Mouse (Mus musculus): ENCODE data around the gene Dlgap4. TPM values are rescaled to one million over a fixed set of nuclear protein-coding genes. Genes with fewer than 3 reads are reported as not detected.

Dlgap4 gene
- polyA plus RNA-seq, 1 experiment from 2014 or later: 234 TPM

- no peak overlapping the region for H3K27ac ChIP-seq
- H3K36me3 ChIP-seq (ENCODE audit: poor library complexity, severe bottlenecking): no peaks in the 10 kb centered on the region
- no peak overlapping the region for H3K4me2 ChIP-seq
- no peaks in the 10 kb centered on the region for H3K9me3 ChIP-seq (replicated peaks)
- no peak for ATAC-seq
- H3K9ac ChIP-seq: no peak overlapping the region
- H3K4me1 ChIP-seq: peaks cover 11% of the 10 kb centered on the region
- no peak overlapping the region for H3K4me3 ChIP-seq
- H3K27me3 ChIP-seq: peaks cover 15% of the 10 kb centered on the region
- WGBS: 55% methylated on average over 5 of the region's 5 CpGs
These were observed 7.9 kb downstream of the Dlgap4 start for GRCm38 (mm10) chr2:156621449-156621848.

- WGBS: 86% methylated on average over 6 of the region's 6 CpGs
- Histone ChIP-seq H3K9me3 (replicated peaks) (no peaks in the 10 kb centered on the region), H3K9ac (no peak overlapping the region), H3K36me3 (ENCODE audit: poor library complexity, severe bottlenecking) (no peaks in the 10 kb centered on the region), H3K4me1 (peaks cover 8% of the 10 kb centered on the region), H3K27me3 (peaks cover 7% of the 10 kb centered on the region), H3K27ac (no peak overlapping the region), H3K4me3 (no peak overlapping the region), H3K4me2 (no peak overlapping the region)
- no peak for ATAC-seq
These were observed 8.7 kb downstream of the Dlgap4 start for GRCm38 (mm10) chr2:156622192-156622591.

DNA sequence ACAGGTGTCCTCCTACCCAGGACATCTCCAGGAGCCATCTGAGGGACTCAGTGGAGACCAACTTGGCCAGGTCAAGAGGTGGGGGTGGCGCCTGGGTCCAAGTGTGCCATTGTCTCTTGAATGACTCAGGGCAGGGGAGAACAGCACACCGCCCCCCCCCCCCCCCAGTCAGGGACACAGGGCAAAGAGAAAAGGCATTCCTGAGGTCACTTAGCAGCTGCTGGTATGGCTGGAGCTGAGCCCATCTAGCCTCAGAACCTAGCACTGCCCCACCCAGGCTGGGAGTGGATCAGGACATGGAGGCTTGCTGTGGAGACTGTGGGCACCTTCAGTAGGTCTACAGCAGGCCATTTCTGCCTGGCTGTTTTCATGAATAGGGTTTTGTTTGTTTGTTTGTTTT, 9.7 kb downstream of the Dlgap4 start:
- WGBS: 93% methylated on average over 2 of the region's 2 CpGs
- no peaks in the 10 kb centered on the region for H3K36me3 ChIP-seq (ENCODE audit: poor library complexity, severe bottlenecking)
- no peak overlapping the region for H3K4me2 ChIP-seq
- no peaks in the 10 kb centered on the region for H3K27me3 ChIP-seq
- H3K9ac ChIP-seq: no peak overlapping the region
- H3K27ac ChIP-seq: no peak overlapping the region
- no peak overlapping the region for H3K4me3 ChIP-seq
- no peak for ATAC-seq
- H3K9me3 ChIP-seq (replicated peaks): no peaks in the 10 kb centered on the region
- peaks cover 4% of the 10 kb centered on the region for H3K4me1 ChIP-seq

DNA sequence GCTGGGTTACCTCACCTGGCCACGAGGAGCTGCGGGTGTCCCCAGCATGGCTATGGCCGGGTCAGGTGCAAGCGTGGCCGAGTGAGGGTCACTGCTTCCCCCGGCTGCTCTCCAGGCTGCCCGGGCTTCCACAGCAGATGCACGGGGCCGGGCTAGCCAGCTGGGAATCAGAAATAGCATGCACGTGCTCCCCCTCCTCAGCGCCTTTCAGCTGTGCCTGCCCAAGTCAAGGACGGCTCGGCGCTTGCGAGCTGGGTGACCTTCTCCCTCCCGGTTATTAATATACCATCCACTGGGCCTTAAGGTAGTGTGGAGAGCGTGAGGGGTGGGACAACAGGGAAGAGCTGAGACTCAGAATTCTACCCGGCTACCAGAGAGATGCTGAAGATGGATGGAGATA, 11.8 kb downstream of the Dlgap4 start:
- WGBS: 90% methylated on average over 18 of the region's 18 CpGs
- ATAC-seq: no peak
- Histone ChIP-seq H3K4me1 (peaks cover 4% of the 10 kb centered on the region), H3K27me3 (no peaks in the 10 kb centered on the region), H3K9ac (no peak overlapping the region), H3K27ac (no peak overlapping the region), H3K4me2 (no peak overlapping the region), H3K36me3 (ENCODE audit: poor library complexity, severe bottlenecking) (no peaks in the 10 kb centered on the region), H3K9me3 (replicated peaks) (0 out of 2 replicates have a peak, but pooled peaks cover 5% of the 10 kb centered on the region), H3K4me3 (no peak overlapping the region)

DNA sequence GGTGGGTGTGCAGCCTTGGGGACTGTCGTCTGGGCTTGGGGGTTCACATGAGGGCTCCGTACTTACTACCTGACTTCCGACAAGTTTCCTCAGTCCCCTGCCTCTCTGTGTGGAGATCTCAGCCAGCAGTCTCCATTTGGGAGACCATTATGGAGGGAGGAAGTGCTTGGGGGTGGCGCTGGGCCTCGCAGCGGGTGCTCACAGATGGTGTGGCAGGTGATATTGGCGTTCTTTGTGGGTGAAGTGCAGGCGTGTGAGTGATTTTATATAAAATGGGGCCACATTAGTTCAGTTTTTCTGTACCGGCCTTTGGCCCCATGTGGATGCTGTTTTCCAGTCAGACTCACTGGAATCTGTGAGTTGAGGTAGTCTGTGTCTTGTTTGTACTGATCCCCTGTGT, 12.6 kb downstream of the Dlgap4 start:
- Histone ChIP-seq H3K4me2 (no peak overlapping the region), H3K27me3 (no peaks in the 10 kb centered on the region), H3K4me3 (no peak overlapping the region), H3K9ac (no peak overlapping the region), H3K9me3 (replicated peaks) (peaks cover 7% of the 10 kb centered on the region; the same call in 1 of the 2 replicates), H3K27ac (no peak overlapping the region), H3K4me1 (peaks cover 4% of the 10 kb centered on the region), H3K36me3 (ENCODE audit: poor library complexity, severe bottlenecking) (no peaks in the 10 kb centered on the region)
- no peak for ATAC-seq
- 91% methylated on average over 9 of the region's 9 CpGs for WGBS

- WGBS: 87% methylated on average over 8 of the region's 8 CpGs
- H3K9ac ChIP-seq: no peak overlapping the region
- H3K4me1 ChIP-seq: peaks cover under 1% of the 10 kb centered on the region
- H3K4me3 ChIP-seq: no peak overlapping the region
- ATAC-seq: no peak
- H3K4me2 ChIP-seq: no peak overlapping the region
- H3K27me3 ChIP-seq: no peaks in the 10 kb centered on the region
- no peaks in the 10 kb centered on the region for H3K36me3 ChIP-seq (ENCODE audit: poor library complexity, severe bottlenecking)
- H3K9me3 ChIP-seq (replicated peaks): peaks cover 7% of the 10 kb centered on the region; the same call in 1 of the 2 replicates
- H3K27ac ChIP-seq: no peak overlapping the region
These were observed 13.0 kb downstream of the Dlgap4 start for GRCm38 (mm10) chr2:156626544-156626943.

DNA sequence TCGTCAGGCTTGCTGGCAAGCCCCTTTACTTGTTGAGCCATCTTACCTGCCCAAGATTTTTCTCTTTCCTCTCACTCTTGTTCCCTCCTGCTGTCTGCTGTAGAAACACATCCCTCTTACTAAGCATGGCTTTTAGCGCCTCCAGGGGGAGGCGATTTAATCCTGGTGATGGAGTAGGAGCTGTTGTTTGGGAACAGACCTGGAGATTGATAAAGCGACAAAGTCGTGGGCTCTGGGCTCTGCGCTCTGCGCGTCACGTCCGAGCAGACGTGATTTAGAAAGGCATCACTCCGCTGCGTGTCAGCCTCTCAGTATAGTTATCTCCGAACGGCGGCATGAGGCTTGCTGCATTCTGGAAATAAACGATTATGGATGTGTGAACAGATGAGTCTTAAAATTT, 14.4 kb downstream of the Dlgap4 start:
- Histone ChIP-seq H3K27ac (no peak overlapping the region), H3K4me2 (no peak overlapping the region), H3K9me3 (replicated peaks) (peaks cover 7% of the 10 kb centered on the region; the same call in 1 of the 2 replicates), H3K27me3 (no peaks in the 10 kb centered on the region), H3K36me3 (ENCODE audit: poor library complexity, severe bottlenecking) (no peaks in the 10 kb centered on the region), H3K9ac (no peak overlapping the region), H3K4me3 (no peak overlapping the region), H3K4me1 (no peaks in the 10 kb centered on the region)
- no peak for ATAC-seq
- 87% methylated on average over 17 of the region's 17 CpGs for WGBS

DNA sequence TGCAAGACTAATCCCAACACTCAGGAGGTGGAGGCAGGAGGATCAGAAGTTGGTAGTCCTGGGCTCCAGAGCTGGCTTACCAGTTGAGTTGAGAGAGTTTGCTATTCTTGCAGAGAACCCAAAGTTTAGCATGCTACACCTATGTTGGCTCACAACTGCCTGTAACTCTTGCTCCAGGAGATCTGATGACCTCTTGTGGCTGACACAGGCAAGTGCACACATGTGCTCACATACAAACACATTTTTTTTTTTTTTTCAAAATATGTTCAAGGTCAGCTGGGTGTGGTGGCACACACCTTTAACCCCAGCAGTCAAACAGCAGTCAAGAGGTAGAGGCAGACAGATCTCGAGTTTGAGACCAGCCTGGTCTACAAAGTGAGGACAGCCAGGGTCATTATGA, 16.8 kb downstream of the Dlgap4 start:
- H3K4me2 ChIP-seq: no peak overlapping the region
- 66% methylated on average over 1 of the region's 1 CpGs for WGBS
- peaks cover 7% of the 10 kb centered on the region; the same call in 1 of the 2 replicates for H3K9me3 ChIP-seq (replicated peaks)
- no peaks in the 10 kb centered on the region for H3K27me3 ChIP-seq
- no peaks in the 10 kb centered on the region for H3K36me3 ChIP-seq (ENCODE audit: poor library complexity, severe bottlenecking)
- H3K9ac ChIP-seq: no peak overlapping the region
- H3K4me3 ChIP-seq: no peak overlapping the region
- no peak for ATAC-seq
- H3K4me1 ChIP-seq: no peaks in the 10 kb centered on the region
- H3K27ac ChIP-seq: no peak overlapping the region

DNA sequence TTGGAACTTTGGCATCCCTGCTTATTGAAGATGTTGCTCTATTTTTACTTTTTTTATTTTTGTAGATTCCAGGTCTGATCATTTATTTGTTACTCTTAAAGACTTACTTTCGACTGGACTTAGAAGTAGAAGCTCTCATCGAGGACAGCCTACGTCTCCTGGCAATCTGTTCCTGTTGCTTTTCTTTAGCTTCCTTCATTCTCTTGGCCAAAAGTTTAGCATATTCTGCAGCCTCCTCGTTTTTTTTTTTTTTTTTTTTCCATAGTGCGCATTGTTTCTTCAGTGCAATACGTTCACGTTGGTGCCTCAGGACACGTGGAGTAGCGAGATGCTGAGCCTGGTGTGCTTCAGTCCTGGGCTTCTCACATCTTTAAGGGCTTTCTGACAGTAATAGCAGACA, 19.2 kb downstream of the Dlgap4 start:
- H3K4me2 ChIP-seq: no peak overlapping the region
- peaks cover 7% of the 10 kb centered on the region; the same call in 1 of the 2 replicates for H3K9me3 ChIP-seq (replicated peaks)
- no peaks in the 10 kb centered on the region for H3K36me3 ChIP-seq (ENCODE audit: poor library complexity, severe bottlenecking)
- no peaks in the 10 kb centered on the region for H3K27me3 ChIP-seq
- no peak for ATAC-seq
- H3K27ac ChIP-seq: no peak overlapping the region
- no peak overlapping the region for H3K4me3 ChIP-seq
- H3K9ac ChIP-seq: no peak overlapping the region
- H3K4me1 ChIP-seq: no peaks in the 10 kb centered on the region
- 88% methylated on average over 9 of the region's 9 CpGs for WGBS

- no peak overlapping the region for H3K4me2 ChIP-seq
- ATAC-seq: no peak
- no peak overlapping the region for H3K4me3 ChIP-seq
- H3K9ac ChIP-seq: no peak overlapping the region
- H3K27ac ChIP-seq: no peak overlapping the region
- no peaks in the 10 kb centered on the region for H3K27me3 ChIP-seq
- H3K9me3 ChIP-seq (replicated peaks): peaks cover 4% of the 10 kb centered on the region; the same call in 1 of the 2 replicates
- H3K36me3 ChIP-seq (ENCODE audit: poor library complexity, severe bottlenecking): no peaks in the 10 kb centered on the region
- 87% methylated on average over 9 of the region's 9 CpGs for WGBS
- no peaks in the 10 kb centered on the region for H3K4me1 ChIP-seq
These were observed 21.6 kb downstream of the Dlgap4 start for GRCm38 (mm10) chr2:156635091-156635490.

DNA sequence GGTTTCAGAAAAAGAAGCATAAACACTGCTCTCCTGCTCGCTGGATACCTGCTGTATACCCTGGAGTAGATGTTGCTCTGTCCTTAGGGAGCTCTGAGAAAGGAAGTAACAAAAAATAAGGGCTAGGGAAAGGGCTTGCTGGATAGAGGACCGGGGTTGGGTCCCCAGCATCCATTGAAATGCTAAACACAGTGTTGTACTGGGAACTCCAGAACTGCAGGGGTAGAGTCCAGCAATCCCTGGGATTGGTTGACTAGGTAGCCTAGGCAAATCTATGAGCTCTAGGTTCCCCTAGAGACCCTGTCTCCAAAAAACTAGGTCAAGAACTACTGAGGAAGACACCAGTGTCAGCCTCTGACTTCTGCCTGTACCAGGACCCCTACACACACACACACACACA, 27.6 kb downstream of the Dlgap4 start:
- ATAC-seq: no peak

DNA sequence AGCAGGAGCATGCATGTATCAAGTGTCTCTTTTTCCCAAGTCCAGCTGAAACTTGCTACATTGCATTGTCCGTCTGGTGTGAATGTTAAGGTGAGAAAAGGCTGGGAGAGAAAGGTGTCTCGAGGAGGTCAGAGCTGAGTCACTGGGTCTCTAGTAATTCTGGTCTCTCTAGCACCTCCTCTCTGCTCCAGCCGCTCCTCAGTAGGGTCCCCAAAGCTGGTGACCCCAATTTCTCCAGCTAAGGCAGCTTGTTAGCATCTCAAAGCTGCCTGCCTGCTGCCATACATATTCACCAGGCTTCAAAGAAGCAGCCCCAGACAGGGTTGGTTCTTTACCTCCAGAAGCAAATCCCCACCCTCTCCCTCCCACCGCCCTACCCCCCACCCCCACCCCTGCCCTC, 29.4 kb downstream of the Dlgap4 start:
- no peak for ATAC-seq
- H3K4me1 ChIP-seq: peaks cover 12% of the 10 kb centered on the region; the same call in 1 of the 2 replicates

More for the DNA sequence above, 27.6 kb downstream of the Dlgap4 start:
- Histone ChIP-seq H3K9me3 (replicated peaks) (no peaks in the 10 kb centered on the region), H3K36me3 (ENCODE audit: poor library complexity, severe bottlenecking) (no peaks in the 10 kb centered on the region), H3K4me1 (peaks cover 12% of the 10 kb centered on the region; the same call in 1 of the 2 replicates), H3K4me3 (no peak overlapping the region), H3K27me3 (no peaks in the 10 kb centered on the region), H3K4me2 (no peak overlapping the region), H3K9ac (no peak overlapping the region), H3K27ac (no peak overlapping the region)
- WGBS: 44% methylated on average over 2 of the region's 2 CpGs

DNA sequence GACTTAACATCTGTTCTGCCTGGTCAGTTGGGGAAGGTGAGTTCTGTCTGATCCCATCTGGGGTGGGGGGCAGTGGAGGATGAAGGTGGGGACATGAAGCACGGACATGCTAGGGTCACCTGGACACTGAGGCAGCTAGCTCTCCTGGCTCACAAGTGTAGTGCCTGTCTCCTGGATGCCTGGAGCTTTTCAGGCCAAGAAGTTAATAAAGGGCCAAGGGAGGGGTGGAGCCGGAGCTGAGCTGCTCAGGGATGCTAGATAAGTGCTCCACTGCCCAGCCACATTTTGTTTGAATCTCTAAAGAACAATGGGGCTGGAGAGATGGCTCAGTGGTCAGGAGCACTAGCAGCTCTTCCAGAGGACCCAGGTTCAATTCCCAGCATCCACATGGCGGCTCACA, 29.9 kb downstream of the Dlgap4 start:
- H3K36me3 ChIP-seq (ENCODE audit: poor library complexity, severe bottlenecking): no peaks in the 10 kb centered on the region
- no peak overlapping the region for H3K4me2 ChIP-seq
- no peaks in the 10 kb centered on the region for H3K9me3 ChIP-seq (replicated peaks)
- 46% methylated on average over 3 of the region's 3 CpGs for WGBS
- no peak overlapping the region for H3K27ac ChIP-seq
- H3K27me3 ChIP-seq: no peaks in the 10 kb centered on the region
- no peak overlapping the region for H3K9ac ChIP-seq
- no peak overlapping the region for H3K4me3 ChIP-seq
- no peak for ATAC-seq
- H3K4me1 ChIP-seq: peaks cover 12% of the 10 kb centered on the region; the same call in 1 of the 2 replicates

More for the DNA sequence above, 29.4 kb downstream of the Dlgap4 start:
- H3K4me2 ChIP-seq: no peak overlapping the region
- H3K9ac ChIP-seq: no peak overlapping the region
- 27% methylated on average over 4 of the region's 4 CpGs for WGBS
- no peaks in the 10 kb centered on the region for H3K36me3 ChIP-seq (ENCODE audit: poor library complexity, severe bottlenecking)
- no peak overlapping the region for H3K4me3 ChIP-seq
- no peaks in the 10 kb centered on the region for H3K9me3 ChIP-seq (replicated peaks)
- H3K27me3 ChIP-seq: no peaks in the 10 kb centered on the region
- no peak overlapping the region for H3K27ac ChIP-seq
